Mouse (Mus musculus): ENCODE measurements around the gene Pxk.

The Pxk gene

GRCm38 (mm10) chr14:8200769-8201168 is 102.8 kb downstream of the Pxk start:
- DNase-seq (ENCODE audit: low read depth, low spot score), result no peak

- DNase-seq (ENCODE audit: low read depth, low spot score), result no peak
Observed at GRCm38 (mm10) chr14:8201715-8202114, 103.7 kb downstream of the Pxk start.

GRCm38 (mm10) chr14:8206179-8206910 is 108.3 kb downstream of the Pxk start:
- no peak for DNase-seq (ENCODE audit: low read depth, low spot score)

- no peak for DNase-seq (ENCODE audit: low read depth, low spot score)
Observed at GRCm38 (mm10) chr14:8207105-8207504, 109.1 kb downstream of the Pxk start.

- no peak for DNase-seq (ENCODE audit: low read depth, low spot score)
Observed at GRCm38 (mm10) chr14:8207543-8207942, 109.5 kb downstream of the Pxk start.

GRCm38 (mm10) chr14:8208876-8209275 is 110.9 kb downstream of the Pxk start:
- DNase-seq (ENCODE audit: low read depth, low spot score), result no peak

- no peak for DNase-seq (ENCODE audit: low read depth, low spot score)
Observed at GRCm38 (mm10) chr14:8209896-8210295, 111.9 kb downstream of the Pxk start.

- DNase-seq (ENCODE audit: low read depth, low spot score), result no peak
Observed at GRCm38 (mm10) chr14:8212996-8213395, 115.0 kb downstream of the Pxk start.

- DNase-seq (ENCODE audit: low read depth, low spot score), result peak; percentile 89
Observed at GRCm38 (mm10) chr14:8213803-8214224, 115.8 kb downstream of the Pxk start, which contains the start of gene Kctd6. Gene Kctd6, plus strand, starts transcription at chr14:8214140.

All from c-Kit-negative CD71-positive TER-119-positive erythroid progenitor cells, embryonic 14.5 days (primary cell).